Mouse (Mus musculus) mouse embryonic stem cell (cell line): Measurements from ENCODE around the gene Arhgap28.

Source experiments
- in situ Hi-C, 2 experiments: fragments of 300-500 bp; cut with MboI; formaldehyde crosslinking; loops; 1 replicate in 1 of 2; 3 replicates in 1 of 2; pipeline ENCODE4 v1.14.3; 2019 to 2020; ENCODE audit warnings: low sequenced_read_pairs in 2 of 2, low pct_unique_long_range_greater_than_20kb in 1 of 2, mixed read lengths in 1 of 2; ENCODE audit not compliant: unreplicated experiment in 1 of 2

Gene Arhgap28

GRCm38 (mm10) chr17:67995277-67995819 is 8.6 kb downstream of the Arhgap28 start:
- in situ Hi-C loops: no loop called here

GRCm38 (mm10) chr17:67994861-67995260 is 9.1 kb downstream of the Arhgap28 start:
- in situ Hi-C loops: no loop called here

GRCm38 (mm10) chr17:67993371-67994045 is 10.4 kb downstream of the Arhgap28 start:
- in situ Hi-C loops: no loop called here

GRCm38 (mm10) chr17:67989716-67990115 is 14.2 kb downstream of the Arhgap28 start:
- in situ Hi-C loops: no loop called here

- in situ Hi-C loops: no loop called here
These were observed 14.8 kb downstream of the Arhgap28 start for GRCm38 (mm10) chr17:67988920-67989621.

- in situ Hi-C loops: no loop called here
These were observed 18.4 kb downstream of the Arhgap28 start for GRCm38 (mm10) chr17:67985532-67985931.

- in situ Hi-C loops: no loop called here
These were observed 23.3 kb downstream of the Arhgap28 start for GRCm38 (mm10) chr17:67980573-67980972.

GRCm38 (mm10) chr17:67979248-67979647 is 24.7 kb downstream of the Arhgap28 start:
- in situ Hi-C loops: no loop called here

GRCm38 (mm10) chr17:67978786-67979185 is 25.1 kb downstream of the Arhgap28 start:
- in situ Hi-C loops: no loop called here

- in situ Hi-C loops: no loop called here
These were observed 27.5 kb downstream of the Arhgap28 start for GRCm38 (mm10) chr17:67976465-67976864.

- in situ Hi-C loops: no loop called here
These were observed 27.9 kb downstream of the Arhgap28 start for GRCm38 (mm10) chr17:67976027-67976426.

- in situ Hi-C loops: no loop called here
These were observed 29.2 kb downstream of the Arhgap28 start for GRCm38 (mm10) chr17:67974679-67975078.

- in situ Hi-C loops: no loop called here
These were observed 36.9 kb downstream of the Arhgap28 start for GRCm38 (mm10) chr17:67966853-67967540.

- in situ Hi-C loops: no loop called here
These were observed 41.1 kb downstream of the Arhgap28 start for GRCm38 (mm10) chr17:67962858-67963257.

GRCm38 (mm10) chr17:67962020-67962419 is 41.9 kb downstream of the Arhgap28 start:
- in situ Hi-C loops: no loop called here

- in situ Hi-C loops: no loop called here
These were observed 45.0 kb downstream of the Arhgap28 start for GRCm38 (mm10) chr17:67958909-67959308.

- in situ Hi-C loops: no loop called here
These were observed 46.3 kb downstream of the Arhgap28 start for GRCm38 (mm10) chr17:67957603-67958002.

- in situ Hi-C loops: no loop called here
These were observed 47.8 kb downstream of the Arhgap28 start for GRCm38 (mm10) chr17:67955876-67956690.
